Mouse (Mus musculus): ENCODE measurements around the gene Ubap1l.

DNA sequence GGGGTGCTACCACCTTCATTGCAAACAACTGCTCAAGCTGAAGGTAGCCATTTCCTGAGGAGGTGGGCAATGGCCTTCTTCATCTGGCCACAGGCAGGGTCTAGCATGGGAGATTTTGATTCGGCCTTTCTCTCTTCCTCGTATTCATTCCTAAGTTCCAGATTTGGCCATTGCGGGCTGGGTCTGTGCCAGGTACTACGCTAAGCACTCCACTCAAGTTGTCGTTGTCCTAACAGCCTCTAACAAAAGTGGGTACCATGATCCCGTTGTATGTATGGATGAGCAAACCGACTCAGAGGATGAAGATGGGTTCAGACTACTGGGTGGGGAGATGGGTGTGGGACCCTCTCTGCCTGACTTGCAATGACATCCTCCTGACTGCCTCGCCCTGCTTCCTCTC is 49.5 kb downstream of the Ubap1l start:
- TF ChIP-seq CTCF (IDR thresholded peaks at IDR 0.05; ENCODE audit: low read depth) (no peak), EP300 (optimal IDR thresholded peaks at IDR 0.05) (no peak)

Data from stomach, postnatal 0 days (tissue).